Mouse (Mus musculus) cerebellum, postnatal 36 days (tissue): ENCODE data around the gene Cotl1.

Experiments
- DNase-seq, 2 experiments: peaks; one replicate each; pipeline ENCODE4 v3.0.0; 2021 to 2022; ENCODE audit warnings: mixed read lengths in 2 of 2

Cotl1 gene

GRCm38 (mm10) chr8:119785764-119786405 lies 54.5 kb downstream of the Cotl1 start:
- DNase-seq = peak; percentile 41 to 45

DNA sequence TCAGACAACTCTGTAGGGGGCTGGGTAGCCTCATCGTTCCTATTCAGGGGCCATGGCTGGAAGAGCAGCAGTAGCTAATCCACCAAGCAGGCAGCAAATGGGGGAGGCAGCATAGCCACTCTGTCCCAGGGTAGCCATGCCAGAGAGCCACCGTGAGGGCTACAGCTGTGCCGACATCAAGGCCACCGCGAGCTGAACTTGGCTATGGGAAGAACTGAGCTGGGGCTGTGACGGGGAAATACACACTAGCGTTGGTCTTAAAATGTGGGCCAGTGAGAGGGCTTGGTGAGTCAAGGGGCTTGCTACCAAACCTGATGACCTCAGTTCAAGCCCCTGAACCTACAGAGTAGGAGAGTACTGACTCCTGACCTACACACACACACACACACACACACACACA lies 55.7 kb downstream of the Cotl1 start:
- no peak for DNase-seq

- no peak for DNase-seq
Measured at GRCm38 (mm10) chr8:119784141-119784574, 56.2 kb downstream of the Cotl1 start.

GRCm38 (mm10) chr8:119783579-119783978 lies 56.8 kb downstream of the Cotl1 start:
- DNase-seq = no peak

DNA sequence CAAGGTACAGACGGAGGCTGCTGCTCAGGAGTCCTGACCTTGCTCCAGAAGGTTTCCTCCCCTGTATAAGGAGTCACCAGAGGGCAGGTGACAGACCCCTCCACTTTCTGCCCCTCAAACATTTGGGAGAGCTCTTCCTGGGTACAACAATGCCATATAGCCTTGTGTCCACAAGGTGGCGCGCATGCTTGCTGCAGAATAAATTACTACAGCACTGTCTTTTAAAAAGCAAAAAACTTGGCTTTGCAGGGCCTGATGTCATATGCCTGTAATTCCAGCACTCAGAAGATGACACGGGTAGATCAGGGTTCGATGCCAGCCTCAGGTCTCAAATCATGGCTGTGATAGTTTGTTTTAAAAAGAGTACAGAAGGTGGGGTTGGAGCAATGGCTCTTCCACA lies 57.6 kb downstream of the Cotl1 start:
- peak; percentile 83 for DNase-seq

DNA sequence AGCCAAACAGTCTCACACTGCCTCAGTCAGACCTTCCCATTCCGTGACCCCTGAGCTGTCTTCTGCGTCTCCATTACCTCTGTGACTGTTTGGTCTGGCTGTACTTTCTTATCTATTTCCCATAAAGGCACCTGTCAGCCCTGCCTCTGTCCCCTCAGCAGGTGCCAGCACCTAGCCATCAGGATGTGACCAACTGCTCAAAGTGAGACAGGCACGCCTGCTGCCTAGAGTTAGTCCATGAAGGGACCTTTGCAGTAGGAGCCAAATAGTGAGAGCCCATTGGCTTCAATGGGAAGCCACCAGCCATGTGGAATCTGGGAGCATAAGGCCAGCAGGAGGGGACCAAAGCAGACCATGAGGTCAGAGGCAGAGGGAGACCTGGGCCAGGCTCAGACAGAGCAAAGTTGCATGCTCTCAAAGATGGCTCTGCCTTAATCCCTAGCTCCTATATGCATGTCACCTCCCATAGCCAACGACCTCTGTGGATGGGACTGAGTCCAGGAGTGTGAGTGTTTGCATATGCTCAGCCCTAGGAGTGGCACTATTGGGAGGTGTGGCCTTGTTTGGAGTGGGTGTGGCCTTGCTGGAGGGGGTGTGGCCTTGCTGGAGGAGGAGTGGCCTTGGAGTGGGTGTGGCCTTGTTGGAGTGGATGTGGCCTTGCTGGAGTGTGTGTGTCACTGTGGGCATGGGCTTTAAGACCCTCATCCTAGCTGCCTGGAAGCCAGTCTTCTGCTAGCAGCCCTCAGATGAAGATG lies 59.1 kb downstream of the Cotl1 start:
- no peak for DNase-seq

GRCm38 (mm10) chr8:119780402-119781049 lies 59.8 kb downstream of the Cotl1 start:
- DNase-seq = no peak

DNA sequence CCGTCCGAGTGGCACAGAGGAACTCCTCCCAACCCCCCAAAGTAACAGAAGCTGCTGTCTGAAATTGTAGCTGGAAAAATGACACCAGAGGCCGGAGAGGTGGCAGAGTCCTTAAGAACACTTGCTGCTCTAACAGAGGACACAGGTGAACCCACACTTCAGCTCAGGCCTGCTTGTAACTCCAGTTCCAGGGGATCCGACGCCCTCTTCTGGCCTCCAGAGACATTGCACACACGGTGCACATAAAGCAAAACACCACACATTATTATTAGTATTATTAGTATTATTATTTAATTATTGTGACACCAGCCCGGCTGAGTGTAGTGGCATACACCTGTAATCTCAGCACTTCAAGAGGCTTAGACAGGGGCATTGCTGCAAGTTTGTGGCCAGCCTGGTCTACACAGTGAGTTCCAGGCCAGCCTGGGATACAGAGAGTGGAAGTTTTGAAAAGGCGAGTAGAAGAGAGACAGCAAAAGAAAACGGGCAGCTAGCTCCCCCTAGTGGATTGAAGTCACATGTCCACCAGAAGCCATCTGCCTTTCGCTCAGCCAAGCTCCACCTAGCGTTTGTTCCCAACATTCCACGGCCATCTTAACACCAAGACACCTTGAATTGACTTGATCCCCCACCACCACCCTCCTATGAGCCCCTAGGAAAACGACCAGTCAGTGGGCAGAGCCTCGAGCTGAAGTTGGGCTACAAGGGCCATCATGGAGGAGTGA lies 61.2 kb downstream of the Cotl1 start:
- DNase-seq = peak; percentile 81 to 87

- peak; percentile 99 to 100 for DNase-seq
Measured at GRCm38 (mm10) chr8:119778263-119778662, 62.1 kb downstream of the Cotl1 start, which contains the start of gene Tldc1. Gene Tldc1 (minus strand): TSS chr8:119778416.

- no peak for DNase-seq
Measured at GRCm38 (mm10) chr8:119777765-119778164, 62.6 kb downstream of the Cotl1 start.

GRCm38 (mm10) chr8:119776668-119777245 lies 63.6 kb downstream of the Cotl1 start:
- no peak for DNase-seq

DNA sequence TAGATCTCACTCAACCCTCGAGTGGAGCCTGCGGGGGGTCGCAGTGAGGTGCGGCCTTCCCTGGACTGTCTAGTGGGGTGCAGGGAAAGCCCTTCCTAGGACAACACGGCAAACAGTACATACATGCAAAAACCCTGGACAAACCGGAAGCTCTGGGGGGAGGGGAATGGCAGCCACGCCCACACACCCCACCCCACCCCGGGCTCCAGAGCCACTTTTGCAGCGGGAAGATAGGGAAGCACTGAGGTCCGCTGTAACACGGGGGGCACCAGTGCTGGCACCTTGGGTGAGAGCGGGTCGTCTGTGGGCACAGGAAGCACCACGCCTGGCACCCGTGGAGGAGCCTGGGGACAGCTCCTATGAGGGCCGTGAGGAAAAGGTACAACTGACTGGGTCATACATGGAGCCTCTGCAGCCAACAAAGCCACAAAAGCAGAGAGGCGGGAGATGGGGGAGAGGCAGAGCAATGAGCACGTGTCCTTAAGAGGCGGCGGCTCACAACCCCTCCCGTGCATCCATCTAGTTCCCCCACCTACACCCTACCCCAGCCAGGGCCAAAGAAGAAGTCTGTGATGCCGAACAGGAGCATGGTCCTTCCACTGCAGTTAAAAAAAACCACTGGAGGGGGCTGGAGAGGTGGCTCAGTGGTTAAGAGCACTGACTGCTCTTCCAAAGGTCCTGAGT lies 74.4 kb downstream of the Cotl1 start:
- no peak for DNase-seq

- no peak for DNase-seq
Measured at GRCm38 (mm10) chr8:119765311-119765710, 75.0 kb downstream of the Cotl1 start.

DNA sequence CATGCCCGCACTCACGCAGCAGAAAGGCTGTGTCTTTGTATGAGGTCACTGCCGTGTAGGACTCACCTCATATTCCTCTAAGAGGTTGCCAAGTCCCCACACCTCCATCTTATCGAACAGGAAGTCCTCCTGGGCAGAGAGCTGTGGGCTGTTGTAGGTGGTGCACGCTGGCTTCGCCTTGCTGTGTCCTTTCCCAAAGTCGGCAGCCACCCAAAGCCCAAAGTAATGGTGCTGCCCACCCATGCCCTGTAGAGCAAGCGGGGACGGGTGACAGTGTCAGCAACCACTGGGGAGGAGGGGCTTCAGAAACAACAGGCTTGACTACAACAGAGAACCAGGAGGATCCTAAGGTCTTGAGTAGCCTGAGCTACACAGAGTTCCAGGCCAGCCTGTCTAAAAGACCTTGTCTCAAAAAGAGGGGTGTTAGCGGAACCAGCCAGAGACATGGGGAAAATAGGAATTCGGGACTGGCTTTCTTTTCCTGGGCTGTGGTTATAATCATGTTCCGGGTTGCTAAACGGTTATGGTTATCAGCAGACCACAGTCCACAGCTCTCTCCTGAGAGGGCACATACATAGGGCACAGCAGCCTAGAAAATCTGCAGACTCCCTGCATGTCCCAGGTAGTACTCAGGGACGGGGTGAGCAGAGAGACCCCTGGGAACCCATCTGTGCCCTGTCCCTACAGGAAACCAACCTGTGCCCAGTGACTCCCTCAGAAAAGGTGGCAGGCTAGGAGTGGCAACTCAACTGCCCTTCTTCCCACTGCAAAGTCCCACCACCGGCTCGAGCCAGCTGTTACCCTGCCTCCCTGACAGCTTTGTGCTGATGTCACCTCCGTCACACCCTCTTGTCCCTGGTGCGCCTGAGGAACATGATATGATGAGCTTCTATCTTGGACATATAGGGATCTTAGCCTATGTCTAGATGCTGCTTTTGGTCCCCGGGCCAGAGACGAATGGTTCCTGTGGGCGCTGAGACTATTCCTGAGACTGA lies 77.8 kb downstream of the Cotl1 start:
- no peak for DNase-seq

- no peak for DNase-seq
Measured at GRCm38 (mm10) chr8:119761692-119762091, 78.7 kb downstream of the Cotl1 start.
